Mouse (Mus musculus) G1E (cell line): Measurements from ENCODE around the gene Aff3.

Experiments
- CTCF ChIP-seq: IDR thresholded peaks from 2 replicates; pipeline ENCODE4 v1.5.1; 2012; ENCODE audit warnings: low read depth, low read length, inconsistent platforms, mixed read lengths
- GATA1 ChIP-seq: IDR thresholded peaks from 2 replicates; pipeline ENCODE4 v1.6.1; 2012; ENCODE audit warnings: borderline replicate concordance, low read length, inconsistent platforms, mixed read lengths

- TF ChIP-seq CTCF, result no peak
- TF ChIP-seq GATA1, result no peak
Measured at GRCm38 (mm10) chr1:38650031-38650430, 14.7 kb downstream of the Aff3 start.
